Mouse (Mus musculus) left cerebral cortex, adult 11 months (tissue): ENCODE measurements at regions not wholly inside any gene's neighbourhood (a gene's known extent, or its start where the extent isn't known, plus 50 kb on each side); places are given as distances from the start of the nearest gene placed in this dataset.

Experiments
- DNase-seq: peaks from one replicate; pipeline ENCODE4 v3.0.0; 2022; ENCODE audit warnings: low spot score

DNA sequence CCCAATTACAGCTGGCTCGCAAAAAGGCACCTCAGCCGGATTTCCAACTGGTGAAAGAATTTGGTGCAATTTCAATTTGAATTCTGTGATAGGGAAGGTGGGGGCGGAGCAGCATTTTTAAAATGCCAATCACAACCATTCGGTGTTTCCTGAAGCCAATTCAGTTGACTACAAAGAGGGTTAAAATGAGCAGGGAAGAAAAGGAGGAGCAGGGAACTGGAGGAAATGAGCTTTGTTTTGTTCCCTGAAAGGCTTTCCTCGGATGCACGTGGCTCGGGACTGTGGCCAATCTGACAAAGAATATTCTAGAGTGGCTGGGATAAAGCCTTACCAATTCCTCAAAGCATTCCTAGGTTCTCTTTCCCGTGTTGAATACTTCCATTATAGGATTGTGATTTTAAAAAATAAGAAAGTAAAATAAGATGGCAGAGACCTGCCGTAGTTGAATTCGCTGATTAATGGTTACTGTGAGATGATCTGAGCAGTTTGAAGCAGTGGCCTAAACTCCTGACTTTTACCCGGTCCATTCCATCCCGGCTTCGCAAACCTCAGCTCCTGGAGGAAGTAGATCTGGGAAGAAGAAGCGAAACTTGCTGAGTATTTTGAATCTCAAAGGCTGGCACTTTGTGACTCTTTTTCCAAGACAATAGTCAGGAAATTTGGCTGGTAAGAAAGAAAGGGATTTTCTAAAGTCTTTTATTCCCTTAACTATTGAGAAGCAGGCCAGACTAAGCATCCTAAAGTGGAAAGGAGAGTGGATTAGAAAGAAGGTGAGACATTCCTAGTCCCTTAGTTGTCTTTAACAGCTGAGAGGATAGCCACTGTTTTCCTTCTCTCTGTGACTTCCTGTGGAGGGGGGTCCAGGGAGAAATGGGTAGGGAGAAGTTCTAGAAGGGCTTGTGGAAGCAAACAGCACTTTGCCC lies 229.3 kb upstream of the Adgrl2 start:
- DNase-seq, result no peak

DNA sequence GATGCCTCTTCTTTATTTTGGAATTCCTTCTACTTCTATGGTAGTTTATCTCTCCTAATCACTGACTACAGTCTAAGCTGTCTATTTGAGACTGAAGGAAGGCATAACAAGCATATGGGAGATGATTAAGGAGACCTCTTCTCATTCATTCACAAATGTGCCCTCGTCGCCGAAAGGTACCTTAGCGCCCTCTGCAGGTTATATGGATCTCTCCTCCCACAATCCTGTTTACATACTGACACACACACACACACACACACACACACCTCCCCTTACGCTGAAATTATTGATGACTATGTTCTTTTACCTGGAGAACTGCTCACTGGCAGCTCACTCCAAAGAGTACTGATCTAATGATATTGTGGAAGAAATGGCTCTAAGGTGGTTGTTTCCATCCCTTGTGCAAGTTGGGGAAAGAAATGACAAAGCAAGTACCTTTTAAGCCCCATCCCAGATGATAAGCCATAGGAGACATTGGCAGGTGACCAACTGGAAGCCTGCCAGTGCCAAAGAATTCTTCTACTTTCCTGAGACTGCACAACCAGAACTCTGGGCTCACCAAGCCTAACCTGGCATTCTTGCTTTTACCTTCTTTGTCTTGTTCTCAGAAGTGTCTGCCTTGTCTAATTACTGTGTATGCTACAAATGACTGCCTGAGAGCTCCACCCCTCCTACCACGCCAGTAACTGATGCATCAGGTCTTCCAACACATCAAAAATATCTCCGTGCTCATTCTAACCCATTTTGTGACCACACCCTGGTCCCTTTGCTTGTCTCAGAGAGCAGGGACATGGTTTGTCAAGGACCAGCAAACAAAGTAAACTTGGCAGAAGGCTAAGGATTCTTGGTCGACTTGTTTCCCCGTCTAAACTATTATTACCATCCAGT lies 227.8 kb upstream of the Adgrl2 start:
- no peak for DNase-seq

DNA sequence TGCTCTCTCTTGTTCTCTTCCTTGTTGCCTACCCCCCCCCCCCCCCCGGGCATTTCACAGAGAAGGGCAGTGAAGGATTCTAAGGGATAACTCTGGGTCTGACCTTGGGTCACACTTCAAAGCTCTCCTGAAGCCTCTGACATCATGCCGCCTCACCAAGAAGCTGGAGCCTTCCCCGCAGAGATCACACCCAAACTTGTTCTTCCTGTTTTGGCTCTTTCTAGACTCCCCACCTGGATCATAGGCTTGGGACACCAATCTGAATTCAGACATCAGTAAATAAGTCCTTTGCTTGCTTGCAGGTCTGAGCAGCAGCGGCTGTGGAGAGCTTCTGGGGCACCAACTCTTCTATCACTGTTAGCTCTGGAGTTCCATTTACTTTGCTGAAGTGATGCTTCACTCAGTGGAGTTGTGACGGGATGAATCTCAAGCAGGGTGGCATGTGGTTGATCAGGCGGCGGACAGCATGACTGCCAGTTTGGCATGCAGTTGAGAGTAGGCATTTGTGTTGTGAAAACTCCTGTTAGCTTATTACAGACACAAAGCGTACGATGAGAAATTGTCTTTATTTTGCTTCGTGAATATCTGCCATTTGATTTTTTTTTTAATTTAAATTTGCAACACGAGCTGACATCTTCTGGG lies 226.5 kb upstream of the Adgrl2 start:
- DNase-seq, result no peak

DNA sequence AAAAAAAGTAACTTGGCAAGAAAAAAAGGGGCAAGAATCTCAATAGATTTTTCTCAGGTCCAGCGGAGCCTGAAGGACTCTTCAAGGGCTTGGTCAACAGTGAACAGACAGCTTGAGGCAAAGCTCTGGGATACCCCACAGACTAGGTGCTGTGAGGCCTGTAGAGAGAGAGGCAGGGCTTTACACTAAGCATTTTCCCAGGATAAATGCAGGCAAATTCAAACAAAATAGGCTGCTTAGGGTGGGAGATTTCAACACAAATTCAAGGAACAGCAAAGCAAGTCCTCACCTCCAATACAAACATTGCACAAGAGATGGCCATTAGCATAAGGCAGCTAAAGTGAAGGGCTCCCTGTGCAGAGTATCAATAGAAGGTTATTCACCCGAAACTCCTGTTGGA lies 225.3 kb upstream of the Adgrl2 start:
- DNase-seq, result no peak

DNA sequence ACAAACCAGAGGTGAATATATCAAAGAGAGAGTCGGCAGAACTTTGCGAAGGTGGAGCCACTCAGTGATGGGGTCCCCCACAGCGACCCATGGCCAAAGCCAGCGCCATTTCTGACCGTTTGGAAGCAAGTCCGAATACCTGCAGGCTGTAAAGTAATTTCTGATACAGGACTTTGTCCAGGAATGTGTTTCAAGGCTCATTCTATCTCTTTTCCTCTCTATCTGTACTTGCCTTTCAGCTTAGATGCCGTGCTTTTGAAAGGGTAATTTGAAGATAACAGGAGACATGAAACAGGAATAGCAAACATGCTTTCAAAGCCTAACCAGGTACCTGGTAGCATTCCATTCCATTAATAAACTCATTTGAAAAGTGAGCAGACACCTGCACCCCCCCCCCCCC lies 221.6 kb upstream of the Adgrl2 start:
- DNase-seq, result no peak

DNA sequence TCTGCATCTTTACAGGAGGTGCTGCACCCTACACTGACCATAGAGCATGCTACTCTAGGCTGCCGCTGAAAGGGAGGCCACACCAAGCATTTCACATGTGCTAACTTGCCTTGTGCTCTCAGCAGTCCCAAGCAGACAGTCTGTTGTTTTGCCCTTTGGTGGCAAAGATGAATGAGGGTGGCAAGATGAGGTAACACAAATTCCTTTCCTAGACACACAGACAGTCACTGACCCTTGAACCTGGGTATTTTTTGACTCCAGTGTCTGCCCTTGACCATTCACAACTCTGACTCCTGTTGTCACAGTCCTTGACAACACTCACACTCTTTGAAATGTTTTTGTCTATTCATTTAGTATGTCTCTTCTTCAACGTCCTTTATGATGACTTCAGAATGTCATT lies 218.9 kb upstream of the Adgrl2 start:
- DNase-seq, result no peak

DNA sequence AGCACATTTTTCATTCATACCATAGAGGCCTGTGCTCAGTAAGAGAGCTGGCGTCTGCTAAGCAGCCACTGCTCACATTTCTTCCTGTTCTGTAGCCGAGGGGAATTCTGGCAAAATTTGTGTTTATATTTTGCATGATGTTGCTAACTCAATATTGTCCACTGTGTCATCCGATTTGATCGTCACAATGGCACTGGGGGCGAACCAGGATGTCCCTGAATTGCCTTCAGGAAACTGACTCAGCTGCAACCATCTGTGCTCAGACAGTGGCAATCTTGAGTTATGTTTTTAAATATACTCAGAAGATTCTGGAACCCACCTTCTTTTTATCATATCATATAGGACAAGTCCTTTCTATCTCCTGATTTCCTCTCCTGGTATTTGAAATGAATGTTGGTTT lies 213.1 kb upstream of the Adgrl2 start:
- no peak for DNase-seq

DNA sequence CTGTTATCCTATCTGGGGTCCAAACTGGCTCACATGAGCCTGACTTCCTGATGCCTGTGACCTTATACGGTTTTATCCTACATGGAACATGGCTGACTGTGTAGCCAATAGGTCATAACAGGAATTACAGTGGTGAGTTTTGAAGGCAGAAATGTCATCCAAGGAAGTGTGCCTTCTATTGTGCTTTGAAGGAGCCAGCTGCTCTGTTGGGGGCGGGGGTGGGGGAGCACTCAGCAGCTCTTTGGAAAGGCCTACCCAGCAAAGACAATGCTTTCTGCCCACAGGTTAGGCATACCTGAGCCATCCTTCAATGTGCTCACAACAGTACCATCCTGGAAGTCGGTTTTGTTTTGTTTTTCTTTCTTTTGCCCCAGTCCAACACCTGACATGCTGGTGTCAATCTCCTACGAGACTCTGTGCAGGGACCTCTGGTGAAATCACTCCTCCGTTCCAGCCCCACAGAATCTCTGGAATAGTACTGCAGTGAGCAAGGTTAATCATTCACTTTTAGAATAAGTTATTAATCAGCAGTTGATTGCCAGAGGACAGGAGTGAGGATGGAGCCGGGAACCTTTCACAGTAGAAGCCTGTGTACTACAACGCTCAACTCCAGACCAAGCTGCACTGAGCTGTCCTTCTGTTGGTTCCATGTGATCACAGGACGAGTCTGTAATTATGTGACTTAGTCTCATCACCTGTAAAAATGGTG lies 206.3 kb upstream of the Adgrl2 start:
- DNase-seq, result no peak

DNA sequence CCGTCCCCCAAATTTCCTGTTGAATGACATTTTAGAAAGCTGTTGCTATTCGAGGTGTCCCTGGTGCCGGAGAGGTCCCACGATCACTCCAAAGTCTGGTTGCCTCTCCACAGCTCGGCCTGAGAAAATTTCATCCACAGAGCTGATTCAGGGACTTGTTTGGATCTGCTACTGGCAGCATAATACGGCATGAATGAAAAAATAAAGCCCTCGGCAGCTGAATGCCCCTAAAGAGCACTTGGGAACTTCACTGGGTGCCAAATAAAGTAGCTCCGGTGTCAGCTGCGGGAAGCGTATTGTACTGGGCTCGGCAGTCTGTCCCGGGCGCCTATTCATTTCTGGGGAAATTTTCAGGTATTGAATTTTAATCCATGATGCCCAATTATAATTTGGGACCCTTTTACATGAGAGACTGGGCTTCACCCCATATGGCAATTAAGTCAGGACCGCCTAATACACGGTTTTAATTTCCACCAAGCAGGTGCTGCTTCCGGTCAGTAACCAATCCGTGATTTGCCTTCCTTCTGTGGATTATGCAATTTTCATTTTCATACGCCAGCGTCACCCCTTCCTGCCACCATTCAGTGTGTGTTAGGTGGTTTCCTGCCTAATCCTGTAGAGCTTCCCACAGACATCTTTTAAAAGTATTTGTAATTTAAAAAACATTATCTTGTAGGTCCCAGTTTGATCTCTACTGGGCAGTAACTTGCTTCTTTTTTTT lies 200.7 kb upstream of the Adgrl2 start:
- no peak for DNase-seq

DNA sequence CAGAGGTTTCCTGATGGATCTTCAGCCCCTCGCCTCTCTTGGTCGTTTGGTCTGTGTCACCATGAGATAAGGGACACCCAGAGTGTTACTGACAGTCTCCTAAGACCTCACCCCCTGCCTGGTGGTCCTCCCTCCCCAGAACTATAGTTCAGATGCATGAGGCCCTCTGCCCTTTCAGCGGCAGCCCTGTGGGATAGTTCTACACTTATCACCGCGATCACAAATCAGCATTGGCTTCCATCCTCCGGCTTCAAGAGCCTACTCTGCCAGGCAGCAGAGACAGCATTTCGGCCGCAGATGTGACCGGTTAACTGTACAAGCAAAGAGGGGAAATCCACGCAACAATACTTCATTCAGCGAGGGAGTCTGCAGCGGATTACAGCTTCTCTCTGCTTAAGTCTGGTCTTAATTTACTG lies 193.8 kb upstream of the Adgrl2 start:
- DNase-seq, result no peak

DNA sequence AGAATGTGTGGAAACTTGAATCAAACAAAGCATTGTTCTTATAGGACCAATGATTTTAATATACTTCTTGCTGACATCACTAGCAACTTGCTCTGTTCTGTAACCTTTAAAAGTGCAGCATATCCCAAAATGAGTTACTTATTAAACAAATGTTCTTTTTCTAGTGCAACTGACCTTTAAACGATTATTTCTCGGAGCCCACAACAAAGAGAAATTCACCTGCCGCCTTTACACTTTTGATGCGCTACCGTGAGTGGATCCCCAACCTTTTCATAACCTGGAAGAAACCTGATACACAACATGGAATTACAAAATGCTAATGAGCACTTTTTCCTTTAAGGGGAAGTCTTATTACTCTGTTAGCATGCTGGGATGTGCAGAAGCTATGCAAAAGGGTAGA lies 191.7 kb upstream of the Adgrl2 start:
- DNase-seq, result no peak

DNA sequence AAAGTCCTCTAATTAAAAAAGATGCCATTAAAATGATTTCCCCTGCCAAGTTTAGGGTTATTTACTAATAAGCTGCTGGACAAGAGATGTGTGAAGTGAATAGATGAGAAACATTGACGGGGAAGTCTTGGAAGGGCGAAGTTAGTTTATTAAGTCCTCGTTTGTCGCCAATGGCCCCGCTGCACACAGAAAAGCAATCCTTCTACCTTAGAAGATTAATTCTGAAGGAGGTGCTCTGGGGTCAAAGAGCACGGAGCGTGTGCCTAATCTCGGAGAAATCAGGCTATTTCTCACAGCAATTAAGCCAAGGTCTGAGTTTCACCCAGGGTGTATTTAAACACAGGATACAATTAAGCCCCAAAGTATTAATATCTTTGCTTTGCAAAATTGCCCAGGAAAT lies 189.8 kb upstream of the Adgrl2 start:
- DNase-seq, result no peak

DNA sequence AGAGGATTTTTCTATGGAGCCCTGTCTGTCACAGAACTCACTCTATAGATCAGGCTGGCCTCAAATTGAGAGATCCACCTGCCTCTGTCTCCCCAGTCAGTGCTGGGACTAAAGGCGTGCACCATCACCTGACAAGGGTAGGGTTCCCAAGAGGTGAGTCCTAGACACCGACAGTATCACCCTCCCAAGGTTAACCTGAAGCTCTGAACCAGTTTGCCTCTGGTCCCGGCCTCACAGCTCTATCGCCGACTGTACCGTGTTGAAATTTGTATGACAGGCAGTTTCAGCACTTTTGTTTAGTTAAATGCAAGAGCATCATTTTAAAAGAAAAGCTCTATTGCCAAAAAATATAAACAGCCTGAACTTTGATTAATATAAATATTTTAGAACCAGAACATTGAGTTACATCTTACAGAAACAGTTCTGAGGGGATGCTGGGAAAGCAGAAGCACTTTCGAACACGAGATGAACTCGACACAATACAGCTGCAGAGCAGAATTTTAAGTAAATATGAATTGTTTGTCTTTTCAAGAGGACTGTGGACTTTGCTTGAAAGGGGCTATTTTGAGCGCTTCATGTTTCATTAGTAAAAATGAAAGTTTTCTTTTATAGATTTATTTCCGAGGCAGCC lies 189.2 kb upstream of the Adgrl2 start:
- DNase-seq, result no peak

DNA sequence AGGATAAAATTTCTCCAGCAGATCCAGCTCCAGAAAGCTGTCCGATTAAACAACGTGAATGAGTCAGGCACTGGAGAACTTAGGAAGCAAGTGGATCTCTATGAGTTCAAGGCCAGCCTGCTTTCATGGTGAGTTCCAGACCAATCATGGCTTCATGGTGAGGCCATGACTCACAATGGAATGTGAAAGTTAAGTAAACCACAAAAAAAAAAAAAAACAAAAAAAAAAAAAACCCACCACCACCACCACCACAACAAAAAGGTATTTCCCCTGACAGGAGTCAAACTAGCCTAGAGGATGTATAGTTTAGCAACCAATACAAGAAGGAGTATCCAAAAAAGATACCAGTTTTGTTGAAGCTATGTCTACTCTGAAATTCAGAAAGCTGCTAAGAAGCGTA lies 188.5 kb upstream of the Adgrl2 start:
- DNase-seq, result no peak

DNA sequence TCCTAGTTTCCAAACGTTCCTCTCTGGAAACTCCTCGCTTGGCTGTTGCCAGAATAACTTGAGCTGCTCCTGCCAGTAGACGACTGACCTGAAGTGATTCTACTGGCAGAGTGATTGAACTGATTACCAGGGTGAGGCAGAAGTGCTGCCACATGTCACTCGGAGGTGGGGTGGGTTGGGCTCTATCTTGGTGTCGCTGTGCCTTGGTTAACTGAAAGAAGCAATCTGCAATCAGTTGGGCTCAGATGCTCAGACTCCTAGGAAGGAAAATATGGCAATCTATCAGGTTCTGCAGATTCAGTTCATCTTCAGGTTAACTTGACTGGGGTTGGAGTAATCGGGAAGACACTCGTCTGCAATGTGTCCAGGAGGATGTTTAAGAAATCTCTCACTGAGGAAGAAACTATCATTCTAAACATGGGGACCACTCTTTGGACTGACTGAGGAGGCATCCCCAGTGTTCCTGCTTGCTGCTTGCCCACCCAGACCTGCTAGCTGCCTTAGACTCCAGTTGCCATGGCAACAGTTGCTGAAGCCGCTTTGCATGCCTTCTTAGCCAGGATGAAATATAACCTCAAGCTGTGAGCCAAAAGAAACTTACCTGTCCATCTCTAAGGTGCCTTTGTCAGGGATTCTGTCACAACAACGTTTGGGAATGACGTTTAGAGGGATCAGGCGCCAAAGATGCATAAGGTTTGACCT lies 184.5 kb upstream of the Adgrl2 start:
- DNase-seq, result no peak

DNA sequence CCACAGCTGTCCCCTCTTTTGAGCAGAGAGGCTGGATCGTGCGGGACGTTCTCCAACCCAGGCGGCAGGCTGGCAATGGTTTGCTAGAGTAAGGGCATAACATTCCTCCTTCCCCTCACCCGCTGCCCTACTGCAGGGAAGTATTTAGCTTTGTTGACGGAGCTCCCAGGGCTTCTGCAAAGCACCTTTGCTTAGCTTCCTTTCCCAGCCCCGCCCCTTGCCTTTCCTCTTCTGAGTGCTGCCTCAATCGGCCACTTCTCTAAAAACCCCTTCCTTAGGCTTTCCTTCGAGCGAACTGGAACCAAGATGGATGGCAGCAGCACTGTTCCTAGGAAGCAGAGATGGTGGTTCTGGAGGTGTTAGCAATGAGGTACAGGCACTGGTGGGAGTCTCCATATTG lies 183.2 kb upstream of the Adgrl2 start:
- DNase-seq, result no peak

DNA sequence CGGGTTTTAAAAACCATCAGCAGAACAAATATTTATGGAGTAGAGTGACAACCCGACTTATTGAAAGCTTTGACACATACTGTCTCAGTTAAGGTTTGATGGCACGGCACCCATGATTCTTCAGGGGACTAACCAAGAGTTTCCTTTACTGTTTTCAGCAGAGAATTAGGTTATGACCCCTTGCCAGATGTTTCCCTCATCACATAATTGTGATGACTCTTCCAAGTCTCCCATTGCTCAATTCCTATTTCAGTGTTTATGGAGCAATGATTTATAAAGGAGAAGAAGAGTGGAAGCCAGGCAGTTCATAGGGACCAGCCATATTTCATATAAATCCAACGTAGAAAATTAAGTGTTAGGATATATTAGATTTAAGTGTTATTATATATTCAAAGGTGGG lies 181.4 kb upstream of the Adgrl2 start:
- no peak for DNase-seq

DNA sequence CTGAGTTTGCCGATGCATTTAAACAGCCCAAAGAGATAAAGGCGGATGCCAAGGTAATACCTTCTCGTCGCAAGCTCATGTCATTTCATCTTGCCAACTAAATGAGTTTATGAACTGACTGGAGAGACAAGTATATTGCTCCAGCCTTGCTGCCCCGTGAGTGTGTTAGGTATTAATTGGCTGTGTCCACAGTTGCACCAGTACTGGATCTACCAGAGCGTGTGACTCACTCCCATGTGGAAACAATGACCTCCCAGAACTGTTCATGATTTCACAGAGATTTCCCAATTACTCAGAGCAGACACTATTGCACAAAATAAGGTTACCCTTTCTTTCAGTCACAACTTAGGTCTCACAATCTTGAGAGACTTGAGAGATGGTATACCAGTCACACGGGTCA lies 179.8 kb upstream of the Adgrl2 start:
- no peak for DNase-seq

DNA sequence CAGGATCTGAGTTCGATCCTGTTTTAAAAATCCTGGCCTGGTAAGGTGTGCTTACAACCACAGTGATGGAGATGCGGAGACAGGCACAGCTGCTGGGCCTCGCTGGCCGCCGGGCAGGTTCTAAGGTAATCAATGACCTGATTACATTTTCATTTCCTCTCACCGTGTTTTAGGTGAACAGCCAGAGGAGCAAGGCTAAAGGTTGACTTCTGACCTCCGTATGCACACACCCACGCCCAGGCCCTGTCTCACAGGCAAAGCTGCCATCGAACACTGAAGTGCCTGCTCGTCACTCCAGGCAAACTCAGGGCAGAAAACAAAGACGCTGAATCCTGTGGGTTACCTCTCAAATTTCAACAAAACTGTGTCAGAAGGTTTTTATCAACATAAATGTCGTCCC lies 179.1 kb upstream of the Adgrl2 start:
- DNase-seq, result no peak

DNA sequence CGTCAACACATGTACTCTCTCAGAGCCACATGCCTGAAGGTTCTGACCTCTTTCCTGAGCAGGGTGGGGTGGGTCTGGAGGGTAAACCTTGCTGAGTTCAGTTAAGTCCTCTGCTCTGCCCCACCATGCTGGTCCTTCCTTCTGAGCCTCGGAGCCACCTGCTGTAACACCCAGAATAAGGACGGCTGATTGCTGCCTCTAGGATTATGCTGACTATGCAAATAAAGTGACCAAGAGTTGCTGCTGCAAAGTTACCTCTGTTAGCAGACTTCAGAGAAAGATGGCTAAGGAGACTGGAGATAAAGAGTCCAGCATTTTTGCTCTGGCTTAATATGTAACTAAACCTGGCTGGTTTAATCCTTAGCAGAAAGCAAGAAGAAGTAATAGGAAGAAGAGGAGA lies 177.6 kb upstream of the Adgrl2 start:
- DNase-seq, result no peak
